Mouse (Mus musculus): ENCODE measurements around the gene Strbp.
A peak's percentile ranks its signal among the peaks of the same experiment; 100 is the strongest.

The Strbp gene

GRCm38 (mm10) chr2:37704141-37704760, 592 bp upstream of the Strbp start:
- DNase-seq (ENCODE audit: low read depth, low spot score), result no peak

- peak; percentile 72 for DNase-seq (ENCODE audit: low read depth, low spot score)
Observed at GRCm38 (mm10) chr2:37702301-37703172, 1.1 kb downstream of the Strbp start.

- no peak for DNase-seq (ENCODE audit: low read depth, low spot score)
Observed at GRCm38 (mm10) chr2:37689064-37689615, 14.5 kb downstream of the Strbp start.

- DNase-seq (ENCODE audit: low read depth, low spot score), result peak; percentile 36
Observed at GRCm38 (mm10) chr2:37687031-37687430, 16.6 kb downstream of the Strbp start.

GRCm38 (mm10) chr2:37684864-37685263, 18.8 kb downstream of the Strbp start:
- DNase-seq (ENCODE audit: low read depth, low spot score), result peak; percentile 63

- DNase-seq (ENCODE audit: low read depth, low spot score), result no peak
Observed at GRCm38 (mm10) chr2:37682197-37682811, 21.4 kb downstream of the Strbp start.

- DNase-seq (ENCODE audit: low read depth, low spot score), result no peak
Observed at GRCm38 (mm10) chr2:37651086-37651485, 52.6 kb downstream of the Strbp start.

- no peak for DNase-seq (ENCODE audit: low read depth, low spot score)
Observed at GRCm38 (mm10) chr2:37649590-37649989, 54.1 kb downstream of the Strbp start.

- DNase-seq (ENCODE audit: low read depth, low spot score), result no peak
Observed at GRCm38 (mm10) chr2:37648966-37649365, 54.7 kb downstream of the Strbp start.

GRCm38 (mm10) chr2:37623343-37623742, 80.3 kb downstream of the Strbp start:
- DNase-seq (ENCODE audit: low read depth, low spot score), result no peak

GRCm38 (mm10) chr2:37587919-37588318, 115.7 kb downstream of the Strbp start:
- DNase-seq (ENCODE audit: low read depth, low spot score), result no peak

- DNase-seq (ENCODE audit: low read depth, low spot score), result peak; percentile 80
Observed at GRCm38 (mm10) chr2:37578185-37578584, 125.5 kb downstream of the Strbp start.

- no peak for DNase-seq (ENCODE audit: low read depth, low spot score)
Observed at GRCm38 (mm10) chr2:37576661-37577060, 127.0 kb downstream of the Strbp start.

GRCm38 (mm10) chr2:37572141-37572540, 131.5 kb downstream of the Strbp start:
- no peak for DNase-seq (ENCODE audit: low read depth, low spot score)

- DNase-seq (ENCODE audit: low read depth, low spot score), result no peak
Observed at GRCm38 (mm10) chr2:37570703-37571102, 133.0 kb downstream of the Strbp start.

GRCm38 (mm10) chr2:37569888-37570287, 133.8 kb downstream of the Strbp start:
- no peak for DNase-seq (ENCODE audit: low read depth, low spot score)

- DNase-seq (ENCODE audit: low read depth, low spot score), result no peak
Observed at GRCm38 (mm10) chr2:37566035-37566434, 137.6 kb downstream of the Strbp start.

- no peak for DNase-seq (ENCODE audit: low read depth, low spot score)
Observed at GRCm38 (mm10) chr2:37565579-37565978, 138.1 kb downstream of the Strbp start.

GRCm38 (mm10) chr2:37556366-37556765, 147.3 kb downstream of the Strbp start:
- DNase-seq (ENCODE audit: low read depth, low spot score), result no peak

GRCm38 (mm10) chr2:37549346-37550012, 154.2 kb downstream of the Strbp start:
- no peak for DNase-seq (ENCODE audit: low read depth, low spot score)

- no peak for DNase-seq (ENCODE audit: low read depth, low spot score)
Observed at GRCm38 (mm10) chr2:37531639-37532038, 172.0 kb downstream of the Strbp start.

- DNase-seq (ENCODE audit: low read depth, low spot score), result no peak
Observed at GRCm38 (mm10) chr2:37530766-37531165, 172.9 kb downstream of the Strbp start.

Data from A20 (cell line).